Mouse (Mus musculus): ENCODE results near the gene Capns2.

DNA sequence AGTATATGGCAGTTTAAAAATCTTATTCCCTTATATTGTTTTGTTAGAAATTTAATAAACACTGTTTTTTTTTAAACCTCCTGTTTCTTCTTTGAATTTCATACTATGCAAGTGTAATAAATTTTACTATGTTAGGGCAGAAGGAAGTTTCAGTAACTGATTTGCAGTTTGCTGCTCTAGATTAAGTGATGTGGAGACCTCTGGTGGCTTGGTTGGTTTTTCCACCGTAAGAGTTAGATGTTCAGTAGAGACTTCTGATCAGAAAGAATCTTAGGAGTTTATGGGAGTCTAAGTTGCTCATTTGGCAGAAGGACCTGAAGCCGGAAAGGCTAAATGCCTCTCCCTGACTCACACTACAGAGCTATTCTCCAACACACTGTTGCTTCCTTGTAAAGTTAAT is 17.4 kb upstream of the Capns2 start:
- no peak for TF ChIP-seq MAFK (IDR thresholded peaks at IDR 0.05; ENCODE audit: insufficient read depth, low read depth, low read length)
- no peak for TF ChIP-seq CHD2 (IDR thresholded peaks at IDR 0.05; ENCODE audit: low read depth, low read length)
- no peak for TF ChIP-seq ZC3H11A (IDR thresholded peaks at IDR 0.05; ENCODE audit: borderline replicate concordance, low read depth, low read length)

All from ES-E14 (cell line).